Mouse (Mus musculus) left cerebral cortex, adult 8-10 months (tissue): ENCODE measurements around the gene Anln. TPM values are rescaled to one million over a fixed set of nuclear protein-coding genes. Genes with fewer than 3 reads are reported as not detected.

ENCODE experiments used
- DNase-seq, 2 experiments: peaks; one replicate each; pipeline ENCODE4 v3.0.0; 2022; ENCODE audit warnings: low spot score in 2 of 2
- total RNA-seq, 4 experiments: library from RNA; stranded (reverse); gene quantifications; 2 replicates each; pipeline ENCODE4 v1.2.4; 2022

Anln gene
- total RNA-seq, 4 experiments from 2014 or later = 23.0 to 32.2 (median 24.3) TPM

DNA sequence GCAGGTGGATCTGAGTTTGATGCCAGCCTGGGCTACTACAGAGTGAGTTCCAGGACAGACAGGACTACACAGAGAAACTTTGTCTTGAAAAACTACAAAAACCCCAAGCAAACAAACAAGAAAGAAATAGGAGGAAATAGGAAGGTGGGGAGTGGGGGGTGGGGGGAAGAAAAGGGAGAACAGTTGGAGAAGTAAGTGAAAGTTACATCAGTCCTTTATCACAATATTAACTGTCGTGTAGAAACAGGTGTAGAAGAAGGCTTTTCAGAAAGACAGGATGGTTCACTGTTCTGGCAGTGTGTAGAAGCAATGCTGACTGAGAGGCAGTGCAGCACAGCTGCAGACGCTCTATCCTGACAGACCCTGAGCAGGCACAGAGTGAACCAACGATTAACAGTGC lies 14.0 kb upstream of the Anln start:
- no peak for DNase-seq

DNA sequence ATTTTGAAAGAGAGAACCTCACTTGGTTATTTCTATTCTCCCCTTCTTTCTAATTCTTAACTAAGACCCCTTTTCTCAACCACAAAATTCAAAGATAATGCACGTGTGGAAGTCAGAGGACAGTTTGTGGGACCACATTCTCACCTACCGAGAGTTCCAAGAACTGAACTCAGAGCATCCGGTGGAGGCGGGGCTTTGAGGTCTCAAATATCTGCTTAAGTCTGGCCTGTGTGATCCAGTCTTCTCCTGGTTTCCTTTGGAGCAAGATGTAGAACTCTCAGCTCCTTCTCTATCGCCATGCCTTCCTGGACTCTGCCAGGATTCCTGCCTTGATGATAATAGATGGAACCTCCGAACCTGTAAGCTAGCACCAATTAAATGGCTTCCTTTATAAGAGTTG lies 13.0 kb upstream of the Anln start:
- no peak for DNase-seq

DNA sequence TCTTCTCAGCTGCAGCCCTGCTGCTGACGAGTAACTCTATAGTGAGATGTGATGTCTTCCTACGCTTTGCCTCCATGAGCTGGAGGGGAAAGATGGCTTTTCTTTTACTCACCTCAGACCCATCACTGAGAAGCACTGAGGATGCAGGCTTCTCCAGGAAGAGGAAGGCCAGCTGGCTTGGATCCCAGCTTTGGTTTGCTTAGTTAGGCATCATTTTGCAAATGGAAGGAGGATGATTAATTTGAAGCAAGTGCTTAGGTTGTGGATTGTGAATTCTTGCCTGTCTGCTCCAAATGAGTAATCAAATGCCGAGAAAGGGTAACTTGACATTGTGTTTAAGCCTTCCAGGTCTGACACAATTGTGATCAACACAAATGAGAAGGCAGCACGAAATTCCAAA lies 10.0 kb upstream of the Anln start:
- DNase-seq = no peak

DNA sequence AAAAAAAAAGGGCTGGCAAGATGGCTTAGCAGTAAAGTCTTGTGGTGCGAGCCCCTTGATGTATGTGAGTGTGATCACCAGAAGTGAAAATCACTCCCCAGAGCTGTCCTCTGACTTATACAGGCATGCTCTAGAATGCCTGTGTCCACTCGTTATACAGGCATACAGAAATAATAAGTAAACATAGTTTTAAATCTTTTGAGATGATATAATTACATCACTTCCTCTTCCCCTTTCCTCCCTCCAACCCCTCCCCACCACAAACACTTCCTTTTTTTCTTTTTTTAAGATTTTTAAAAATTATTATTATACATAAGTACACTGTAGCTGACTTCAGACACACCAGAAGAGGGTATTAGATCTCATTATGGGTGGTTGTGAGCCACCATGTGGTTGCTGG lies 5.7 kb upstream of the Anln start:
- no peak for DNase-seq

DNA sequence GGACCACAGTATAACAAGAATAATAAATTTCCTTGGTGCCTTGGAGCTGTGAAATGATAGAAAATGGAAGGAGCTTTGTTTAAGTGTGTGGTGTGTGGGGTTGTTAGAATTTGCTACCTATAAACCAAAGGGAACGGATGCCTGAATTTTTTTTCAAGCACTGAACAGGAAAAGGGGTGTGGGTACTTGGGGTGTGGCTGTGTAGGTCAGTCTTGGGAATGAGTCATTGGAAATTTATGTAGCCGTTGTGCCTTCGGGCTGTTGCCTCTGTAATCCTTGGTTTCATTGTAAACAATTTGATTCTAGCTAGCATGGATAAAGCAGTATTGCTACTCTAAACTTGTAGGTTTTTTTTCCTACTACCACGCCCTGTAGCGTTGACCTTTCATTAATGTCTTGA lies 1.4 kb upstream of the Anln start:
- no peak for DNase-seq

DNA sequence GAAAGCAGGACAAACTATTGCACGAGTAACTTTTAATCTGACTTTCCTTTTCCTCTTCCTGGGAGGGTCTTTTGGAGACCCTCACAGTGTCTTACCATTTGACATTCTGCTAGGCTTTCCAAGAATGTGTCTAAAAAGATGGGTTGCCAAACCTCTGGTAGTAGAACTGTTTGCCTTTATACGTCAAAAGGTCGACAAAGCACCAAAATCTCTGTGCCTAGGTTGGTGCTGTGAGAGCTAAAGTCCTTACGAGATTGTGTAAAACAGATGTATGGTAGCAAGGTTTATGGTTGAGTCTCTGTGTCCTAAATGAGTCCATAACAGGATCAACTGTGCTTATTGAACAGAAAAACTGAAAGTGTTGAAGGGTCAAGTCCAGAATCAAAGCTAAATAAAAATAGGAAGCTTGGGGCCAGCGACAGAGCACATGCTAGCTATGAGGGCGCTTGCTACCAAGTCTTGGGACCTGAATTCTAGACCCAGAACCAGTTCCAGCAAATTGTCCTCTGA lies 803 bp upstream of the Anln start:
- no peak for DNase-seq

DNA sequence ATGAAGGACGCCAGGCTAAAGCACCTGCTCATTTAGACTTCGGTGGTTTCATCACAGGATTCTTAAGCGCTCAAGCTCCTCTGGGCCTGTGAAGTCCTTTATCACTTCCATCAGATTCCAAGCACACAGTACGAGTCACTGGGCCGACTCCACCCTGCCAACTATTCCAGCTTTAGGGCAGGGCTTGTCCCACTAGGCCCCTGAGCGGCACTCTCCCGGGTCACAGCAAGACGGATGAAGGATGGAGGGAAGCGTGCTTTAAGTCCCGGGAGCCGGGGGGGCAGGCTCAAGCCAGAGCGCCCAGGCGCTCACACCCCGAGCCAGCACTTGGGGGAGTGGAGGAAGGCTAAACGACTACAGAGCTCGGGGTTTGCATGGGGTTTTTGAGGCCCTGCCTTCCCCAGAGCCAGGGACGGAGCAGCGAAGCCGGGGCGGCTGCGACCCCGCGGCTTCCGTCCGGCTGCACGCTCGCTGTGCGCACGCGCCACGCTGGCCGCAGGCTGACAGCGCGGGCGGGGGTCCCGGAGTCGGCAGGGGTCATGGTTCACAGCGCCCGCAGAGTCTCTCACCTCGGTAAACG lies 497 bp downstream of the Anln start:
- DNase-seq = no peak

DNA sequence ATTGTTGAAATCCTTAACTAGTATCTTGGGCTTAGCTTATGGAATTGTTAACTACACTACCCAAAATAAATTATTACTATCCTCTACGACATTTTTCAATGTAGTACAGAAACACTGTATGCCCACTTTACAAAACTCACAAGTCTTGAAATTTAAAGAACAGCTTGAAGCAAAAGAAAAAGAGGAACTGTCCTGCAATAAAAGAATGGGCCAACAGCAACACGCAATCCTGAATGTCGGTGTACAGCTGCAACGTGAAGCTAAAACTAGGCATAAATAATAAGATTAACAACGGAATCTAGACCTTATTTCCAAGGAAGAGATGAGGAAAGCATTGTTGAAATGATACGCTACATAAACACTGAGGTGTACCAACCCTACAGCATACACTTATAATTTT lies 1.1 kb downstream of the Anln start:
- DNase-seq = no peak

DNA sequence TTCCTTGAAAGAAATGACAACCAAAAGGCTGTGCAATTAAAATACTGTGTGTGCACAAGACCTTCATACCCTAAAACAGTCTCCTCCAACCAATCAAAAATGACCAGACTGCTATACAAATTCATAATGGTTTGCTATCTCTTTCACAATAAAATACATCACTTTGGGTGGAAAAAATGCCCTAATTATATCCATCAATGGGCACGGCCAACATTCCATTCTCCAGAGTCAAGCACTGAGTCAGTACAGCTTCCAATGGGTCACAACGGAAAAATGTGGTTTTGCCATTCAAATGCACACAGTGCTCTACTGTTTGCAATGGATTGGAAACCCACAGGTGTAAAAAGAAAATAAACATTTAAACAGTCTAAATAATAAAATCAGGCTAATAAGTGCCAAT lies 3.1 kb downstream of the Anln start:
- DNase-seq = no peak

GRCm38 (mm10) chr9:22376086-22376485 lies 12.9 kb downstream of the Anln start:
- DNase-seq = peak in 1 of 2 experiments; percentile 39

DNA sequence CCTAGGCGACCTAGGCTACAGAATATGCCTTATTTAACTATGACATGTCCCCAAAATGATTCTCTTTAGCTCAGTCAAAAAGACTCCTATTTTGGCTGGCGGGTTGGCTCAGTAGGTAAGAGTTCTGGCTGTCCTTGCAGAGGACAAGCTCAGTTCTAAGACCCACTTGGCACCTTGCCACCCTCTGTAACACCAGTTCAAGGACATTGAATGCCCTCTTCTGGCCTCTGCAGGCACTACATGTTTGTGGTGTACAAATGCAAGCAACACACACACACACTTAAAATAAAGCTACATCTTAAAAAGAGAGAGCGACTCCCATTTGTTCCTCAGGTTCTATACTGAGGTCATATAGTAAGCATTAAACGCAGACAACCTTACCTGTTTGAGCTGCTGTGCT lies 16.2 kb downstream of the Anln start:
- DNase-seq = no peak

- no peak for DNase-seq
Measured at GRCm38 (mm10) chr9:22368030-22368429, 21.0 kb downstream of the Anln start.

DNA sequence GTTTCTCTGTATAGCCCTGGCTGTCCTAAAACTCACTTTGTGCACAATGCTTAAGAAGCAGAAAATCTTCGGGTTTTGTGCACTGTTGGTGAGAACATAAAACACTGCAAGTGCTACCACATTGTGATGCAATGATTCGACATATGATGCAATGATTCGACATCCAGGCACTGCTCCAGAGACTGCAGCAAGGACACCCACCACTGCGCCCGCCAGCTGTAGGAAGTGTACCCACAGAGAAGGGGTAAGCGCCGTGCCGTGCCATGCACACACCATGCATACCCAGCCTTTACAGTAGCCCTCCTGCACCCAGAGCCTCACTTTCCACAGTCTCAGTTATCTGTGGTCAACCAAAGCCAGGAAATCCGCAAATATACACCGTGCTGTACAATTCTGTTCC lies 22.4 kb downstream of the Anln start:
- no peak for DNase-seq

- no peak for DNase-seq
Measured at GRCm38 (mm10) chr9:22366221-22366620, 22.8 kb downstream of the Anln start.

GRCm38 (mm10) chr9:22360916-22361315 lies 28.1 kb downstream of the Anln start:
- DNase-seq = no peak

DNA sequence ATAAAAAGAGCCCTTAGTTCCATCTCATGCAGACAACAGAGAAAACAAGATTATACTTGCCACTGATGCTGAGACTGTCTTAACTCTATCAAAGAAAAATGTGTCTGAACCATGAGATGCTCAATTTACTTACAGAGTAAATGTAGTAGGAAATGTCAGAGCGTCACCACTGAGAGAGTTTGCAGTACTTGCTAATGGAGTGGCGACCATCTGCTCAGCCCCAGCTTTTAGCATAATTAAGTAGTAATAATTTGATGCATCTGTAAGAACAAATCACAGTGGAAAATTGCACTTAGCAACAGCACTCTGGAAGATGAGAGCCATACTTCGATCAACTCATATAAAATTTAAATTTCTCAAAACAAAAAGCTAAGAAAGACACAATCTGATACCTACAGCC lies 33.1 kb downstream of the Anln start:
- no peak for DNase-seq

GRCm38 (mm10) chr9:22353901-22354300 lies 35.1 kb downstream of the Anln start:
- no peak for DNase-seq

DNA sequence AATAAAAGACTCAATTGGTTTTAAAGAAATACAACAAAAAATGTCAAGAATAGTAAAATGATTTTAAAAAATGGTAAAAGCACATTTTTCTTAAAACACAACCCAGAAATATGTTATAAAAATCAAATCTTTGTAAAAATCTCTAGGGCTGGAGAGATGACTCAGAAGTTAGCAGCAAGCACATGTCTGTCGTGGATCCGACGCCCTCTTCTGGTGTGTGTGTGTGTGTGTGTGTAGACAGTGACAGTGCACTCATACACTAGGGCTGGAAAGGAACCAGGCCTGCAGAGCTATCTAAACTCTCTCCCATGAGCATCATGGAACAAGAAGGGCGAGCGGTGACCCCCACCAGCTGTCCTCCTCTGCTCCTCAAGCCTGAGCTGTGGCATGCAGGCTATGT lies 35.5 kb downstream of the Anln start:
- no peak for DNase-seq

GRCm38 (mm10) chr9:22340331-22340730 lies 48.7 kb downstream of the Anln start:
- DNase-seq = no peak

GRCm38 (mm10) chr9:22337217-22337616 lies 51.8 kb downstream of the Anln start:
- DNase-seq = no peak

DNA sequence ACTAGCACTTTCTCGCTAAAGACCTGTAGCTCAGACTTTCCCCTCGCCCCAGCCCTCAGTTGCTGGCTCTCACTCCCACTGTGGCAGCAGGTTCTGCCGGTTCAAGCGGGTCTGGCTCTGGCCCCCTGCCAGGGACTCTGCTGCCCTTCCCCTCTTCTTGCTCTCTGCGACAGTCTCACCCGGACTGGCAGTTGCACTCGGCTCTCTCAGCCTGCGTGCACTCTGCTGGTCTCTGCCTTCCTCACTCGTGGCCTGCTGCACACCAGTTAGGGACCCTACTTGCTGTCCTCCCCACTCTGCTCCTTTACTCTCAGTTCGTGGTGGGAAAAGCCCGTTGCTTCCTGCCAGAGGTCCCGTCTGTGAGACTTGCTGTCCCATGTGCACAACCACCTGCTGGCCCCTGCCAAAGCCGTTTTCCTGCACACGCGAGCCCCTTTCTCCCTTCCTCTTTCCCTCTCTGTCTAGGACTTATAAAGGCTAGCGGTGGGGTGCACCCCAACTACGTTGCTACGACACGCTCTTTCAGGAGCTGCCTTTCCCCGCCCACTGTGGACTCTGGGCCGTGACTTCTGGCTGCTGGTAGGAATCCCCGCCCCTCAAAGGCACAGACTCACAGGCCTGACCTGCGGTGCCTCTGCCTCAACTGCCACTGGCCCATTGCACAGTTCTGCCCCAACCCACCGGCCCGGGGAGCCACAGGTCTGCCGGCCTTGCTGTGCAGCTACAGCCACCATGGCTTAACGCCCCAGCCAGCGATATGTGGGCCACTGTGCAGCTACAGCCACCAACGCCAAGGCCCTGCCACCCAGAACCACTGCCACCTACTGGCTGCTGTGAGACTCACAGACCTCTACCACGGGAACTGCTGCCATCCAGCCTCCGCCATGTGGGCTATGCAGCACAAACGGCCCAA lies 61.3 kb downstream of the Anln start:
- DNase-seq = peak; percentile 54 to 59

GRCm38 (mm10) chr9:22327099-22327474 lies 61.9 kb downstream of the Anln start:
- DNase-seq = no peak

GRCm38 (mm10) chr9:22324579-22324978 lies 64.4 kb downstream of the Anln start:
- no peak for DNase-seq
